Mouse (Mus musculus) intestine, postnatal 0 days (tissue): ENCODE results near the gene Apoc4. TPM values are rescaled to one million over a fixed set of nuclear protein-coding genes. Genes with fewer than 3 reads are reported as not detected.

ENCODE experiments used
- ATAC-seq: fragments of 200-750 bp; cut with Nextera tagmentation; 2 replicates; pipeline ENCODE4 v1.8.0; 2017; ENCODE audit warnings: mild to moderate bottlenecking, moderate TSS enrichment, moderate library complexity
- H3K27ac ChIP-seq: fragments of 300-500 bp; sonication (generic); 2 replicates; pipeline ENCODE4 v1.5.1; 2014; ENCODE audit warnings: mild to moderate bottlenecking, low read depth, low read length, moderate library complexity
- H3K27me3 ChIP-seq: fragments of 300-500 bp; sonication (generic); replicated peaks from 2 replicates; pipeline ENCODE4 v1.6.1; 2014; ENCODE audit warnings: low read length, mixed read lengths; ENCODE audit not compliant: control insufficient read depth, insufficient read depth
- H3K36me3 ChIP-seq: fragments of 300-500 bp; sonication (generic); 2 replicates; pipeline ENCODE4 v1.6.1; 2014; ENCODE audit warnings: mild to moderate bottlenecking, moderate library complexity; ENCODE audit not compliant: control insufficient read depth, insufficient read depth
- H3K4me1 ChIP-seq: fragments of 300-500 bp; sonication (generic); replicated peaks from 2 replicates; pipeline ENCODE4 v1.6.1; 2014; ENCODE audit warnings: antibody characterized with exemption, low read length, mixed read lengths; ENCODE audit not compliant: control insufficient read depth, insufficient read depth
- H3K4me2 ChIP-seq: fragments of 300-500 bp; sonication (generic); replicated peaks from 2 replicates; pipeline ENCODE4 v1.6.1; 2014; ENCODE audit warnings: low read depth, mild to moderate bottlenecking, moderate library complexity
- H3K4me3 ChIP-seq: fragments of 300-500 bp; sonication (generic); 2 replicates; pipeline ENCODE4 v1.5.1; 2014; ENCODE audit warnings: low read depth, low read length
- H3K9ac ChIP-seq: fragments of 300-500 bp; sonication (generic); 2 replicates; pipeline ENCODE4 v1.6.1; 2014; ENCODE audit warnings: mild to moderate bottlenecking, low read depth, low read length
- H3K9me3 ChIP-seq: fragments of 300-500 bp; sonication (generic); 2 replicates; pipeline ENCODE4 v1.6.1; 2016; ENCODE audit warnings: mixed run types; ENCODE audit not compliant: control insufficient read depth
- CTCF ChIP-seq: sonication (generic); IDR thresholded peaks from 2 replicates; pipeline ENCODE4 v1.5.1; 2016; ENCODE audit warnings: low read depth, mild to moderate bottlenecking, control low read depth, antibody characterized with exemption, moderate library complexity
- WGBS: fragments of 180-500 bp; shearing (Covaris S2); extraction: QIAGEN DNeasy Blood & Tissue Kit; methylation state at CpG from one replicate; pipeline ENCODE4 v1.1.7; 2014; 5-methylcytosine and 5-hydroxymethylcytosine counted together
- polyA plus RNA-seq: library from polyadenylated mRNA; unstranded; fragments of >200 nt; fragmentation: Nextera tagmentation; extraction: Ambion mirVana; gene quantifications from 2 replicates; pipeline ENCODE4 v1.2.1, GENCODE M21; 2015

The Apoc4 gene
- polyA plus RNA-seq, 1 experiment from 2014 or later, result 0.70 TPM

- no peaks in the 10 kb centered on the region for H3K27me3 ChIP-seq
- no peak overlapping the region for H3K9ac ChIP-seq
- H3K4me2 ChIP-seq, result no peak overlapping the region
- no peak for ATAC-seq
- H3K36me3 ChIP-seq, result peaks cover 99% of the 10 kb centered on the region
- 96% methylated on average over 4 of the region's 4 CpGs for WGBS
- no peak overlapping the region for H3K27ac ChIP-seq
- no peak for TF ChIP-seq CTCF
- no peak overlapping the region for H3K4me3 ChIP-seq
- no peaks in the 10 kb centered on the region for H3K9me3 ChIP-seq
- no peaks in the 10 kb centered on the region for H3K4me1 ChIP-seq
Observed at GRCm38 (mm10) chr7:19641223-19641622, 40.1 kb downstream of the Apoc4 start.

- no peak for TF ChIP-seq CTCF
- ATAC-seq, result 0 out of 2 replicates have a peak, but pooled peaks have one; percentile 6
- H3K9me3 ChIP-seq, result no peaks in the 10 kb centered on the region
- no peak overlapping the region for H3K4me3 ChIP-seq
- WGBS, result 82% methylated on average over 11 of the region's 11 CpGs
- H3K36me3 ChIP-seq, result peaks cover 75% of the 10 kb centered on the region
- H3K9ac ChIP-seq, result no peak overlapping the region
- no peaks in the 10 kb centered on the region for H3K27me3 ChIP-seq
- no peaks in the 10 kb centered on the region for H3K4me1 ChIP-seq
- no peak overlapping the region for H3K4me2 ChIP-seq
- H3K27ac ChIP-seq, result no peak overlapping the region
Observed at GRCm38 (mm10) chr7:19635074-19635827, 46.0 kb downstream of the Apoc4 start.

- H3K36me3 ChIP-seq, result peaks cover 68% of the 10 kb centered on the region
- no peak overlapping the region for H3K4me3 ChIP-seq
- no peak overlapping the region for H3K4me2 ChIP-seq
- no peaks in the 10 kb centered on the region for H3K9me3 ChIP-seq
- TF ChIP-seq CTCF, result no peak
- H3K4me1 ChIP-seq, result no peaks in the 10 kb centered on the region
- no peak overlapping the region for H3K27ac ChIP-seq
- no peaks in the 10 kb centered on the region for H3K27me3 ChIP-seq
- ATAC-seq, result 0 out of 2 replicates have a peak, but pooled peaks have one; percentile 2
- 95% methylated on average over 2 of the region's 2 CpGs for WGBS
- H3K9ac ChIP-seq, result no peak overlapping the region
Observed at GRCm38 (mm10) chr7:19634591-19634990, 46.7 kb downstream of the Apoc4 start.

GRCm38 (mm10) chr7:19633855-19634254, 47.4 kb downstream of the Apoc4 start:
- ATAC-seq, result no peak
- H3K27ac ChIP-seq, result no peak overlapping the region
- no peaks in the 10 kb centered on the region for H3K27me3 ChIP-seq
- H3K4me1 ChIP-seq, result no peaks in the 10 kb centered on the region
- 90% methylated on average over 15 of the region's 15 CpGs for WGBS
- no peaks in the 10 kb centered on the region for H3K9me3 ChIP-seq
- peaks cover 61% of the 10 kb centered on the region for H3K36me3 ChIP-seq
- no peak overlapping the region for H3K4me3 ChIP-seq
- no peak overlapping the region for H3K9ac ChIP-seq
- H3K4me2 ChIP-seq, result no peak overlapping the region
- TF ChIP-seq CTCF, result no peak

GRCm38 (mm10) chr7:19633197-19633596, 48.1 kb downstream of the Apoc4 start:
- no peak overlapping the region for H3K4me3 ChIP-seq
- TF ChIP-seq CTCF, result no peak
- H3K9ac ChIP-seq, result no peak overlapping the region
- H3K9me3 ChIP-seq, result no peaks in the 10 kb centered on the region
- H3K27me3 ChIP-seq, result no peaks in the 10 kb centered on the region
- ATAC-seq, result no peak
- H3K27ac ChIP-seq, result no peak overlapping the region
- H3K4me2 ChIP-seq, result no peak overlapping the region
- 90% methylated on average over 17 of the region's 17 CpGs for WGBS
- peaks cover 54% of the 10 kb centered on the region for H3K36me3 ChIP-seq
- no peaks in the 10 kb centered on the region for H3K4me1 ChIP-seq

GRCm38 (mm10) chr7:19632720-19633119, 48.6 kb downstream of the Apoc4 start:
- ATAC-seq, result no peak
- Histone ChIP-seq H3K27me3 (no peaks in the 10 kb centered on the region), H3K36me3 (peaks cover 49% of the 10 kb centered on the region), H3K9ac (no peak overlapping the region), H3K4me2 (no peak overlapping the region), H3K4me3 (no peak overlapping the region), H3K9me3 (no peaks in the 10 kb centered on the region), H3K27ac (no peak overlapping the region), H3K4me1 (no peaks in the 10 kb centered on the region)
- no peak for TF ChIP-seq CTCF

- H3K4me3 ChIP-seq, result no peak overlapping the region
- peaks cover 45% of the 10 kb centered on the region for H3K36me3 ChIP-seq
- H3K4me2 ChIP-seq, result no peak overlapping the region
- no peak overlapping the region for H3K9ac ChIP-seq
- H3K9me3 ChIP-seq, result no peaks in the 10 kb centered on the region
- ATAC-seq, result no peak
- no peak for TF ChIP-seq CTCF
- no peaks in the 10 kb centered on the region for H3K27me3 ChIP-seq
- H3K4me1 ChIP-seq, result no peaks in the 10 kb centered on the region
- no peak overlapping the region for H3K27ac ChIP-seq
Observed at GRCm38 (mm10) chr7:19632275-19632674, 49.0 kb downstream of the Apoc4 start.
